Mouse (Mus musculus) stomach, embryonic 14.5 days (tissue): ENCODE results near the gene Pdpr. TPM values are rescaled to one million over a fixed set of nuclear protein-coding genes. Genes with fewer than 3 reads are reported as not detected.
"Not testable (repeated sequence)": the region's sequence is repeated elsewhere in the genome, so short reads cannot be mapped to it uniquely, and the experiment has no call there.

Experiments used
- ATAC-seq: fragments of 200-750 bp; cut with Nextera tagmentation; 2 replicates; pipeline ENCODE4 v1.8.0; 2017; ENCODE audit warnings: low read depth, moderate TSS enrichment; ENCODE audit not compliant: insufficient number of reproducible peaks, insufficient read depth, low FRiP score
- H3K27ac ChIP-seq: fragments of 300-500 bp; sonication (generic); 2 replicates; pipeline ENCODE4 v1.5.1; 2014; ENCODE audit warnings: mild to moderate bottlenecking, low read length, moderate library complexity, mixed read lengths
- H3K27me3 ChIP-seq: fragments of 300-500 bp; sonication (generic); 2 replicates; pipeline ENCODE4 v1.6.1; 2014; ENCODE audit warnings: low read length, control low read depth, mixed read lengths; ENCODE audit not compliant: control insufficient read depth, insufficient read depth
- H3K36me3 ChIP-seq: fragments of 300-500 bp; sonication (generic); 2 replicates; pipeline ENCODE4 v1.6.1; 2014; ENCODE audit warnings: mild to moderate bottlenecking, control low read depth, low read length, moderate library complexity, mixed read lengths; ENCODE audit not compliant: control insufficient read depth, insufficient read depth
- H3K4me1 ChIP-seq: fragments of 300-500 bp; sonication (generic); 2 replicates; pipeline ENCODE4 v1.6.1; 2014; ENCODE audit warnings: low read length, control low read depth, mixed read lengths; ENCODE audit not compliant: control insufficient read depth, insufficient read depth
- H3K4me2 ChIP-seq: fragments of 300-500 bp; sonication (generic); replicated peaks from 2 replicates; pipeline ENCODE4 v1.6.1; 2014; ENCODE audit warnings: low read depth, low read length, control low read depth
- H3K4me3 ChIP-seq: fragments of 300-500 bp; sonication (generic); 2 replicates; pipeline ENCODE4 v1.5.1; 2014; ENCODE audit warnings: low read depth, low read length, control low read depth
- H3K9ac ChIP-seq: fragments of 300-500 bp; sonication (generic); replicated peaks from 2 replicates; pipeline ENCODE4 v1.6.1; 2014; ENCODE audit warnings: low read depth, mild to moderate bottlenecking, control low read depth, low read length, moderate library complexity, mixed read lengths
- H3K9me3 ChIP-seq: fragments of 300-500 bp; sonication (generic); 2 replicates; pipeline ENCODE4 v1.6.1; 2016; ENCODE audit warnings: low read depth, low read length, control low read depth; ENCODE audit not compliant: control insufficient read depth
- WGBS: fragments of 180-500 bp; shearing (Covaris S2); extraction: QIAGEN DNeasy Blood & Tissue Kit; methylation state at CpG from one replicate; pipeline ENCODE4 v1.1.7; 2014; 5-methylcytosine and 5-hydroxymethylcytosine counted together
- polyA plus RNA-seq: library from polyadenylated mRNA; unstranded; fragments of >200 nt; fragmentation: Nextera tagmentation; extraction: Ambion mirVana; gene quantifications from 2 replicates; pipeline ENCODE4 v1.2.1, GENCODE M21; 2014

Gene Pdpr
- polyA plus RNA-seq, 1 experiment from 2014 or later, result 8.6 TPM

DNA sequence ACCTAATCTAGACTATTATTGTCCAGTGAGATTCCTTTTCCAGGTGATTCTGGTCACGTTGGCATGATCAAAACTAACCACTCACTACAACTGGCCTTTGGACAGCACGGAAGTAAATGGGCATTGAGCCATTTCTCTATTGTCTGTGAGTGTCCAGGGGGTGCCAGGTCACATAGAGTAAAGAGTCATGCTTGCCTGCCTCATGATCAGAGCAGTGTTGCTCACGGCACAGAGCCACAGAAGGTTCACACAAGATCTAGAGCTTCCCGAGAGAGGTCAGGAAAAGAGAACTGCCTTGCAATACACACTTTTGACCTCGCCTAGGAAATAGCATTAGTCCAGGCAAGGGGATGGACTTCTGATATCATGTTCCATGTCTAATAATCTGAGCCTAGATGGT, 15.0 kb upstream of the Pdpr start:
- no peak overlapping the region for H3K4me2 ChIP-seq
- H3K27me3 ChIP-seq, result no peaks in the 10 kb centered on the region
- ATAC-seq, result no peak
- H3K9me3 ChIP-seq, result no peaks in the 10 kb centered on the region
- no peak overlapping the region for H3K9ac ChIP-seq
- no peak overlapping the region for H3K27ac ChIP-seq
- H3K36me3 ChIP-seq, result no peaks in the 10 kb centered on the region
- no peaks in the 10 kb centered on the region for H3K4me1 ChIP-seq
- 71% methylated on average over 5 of the region's 5 CpGs for WGBS
- H3K4me3 ChIP-seq, result no peak overlapping the region

DNA sequence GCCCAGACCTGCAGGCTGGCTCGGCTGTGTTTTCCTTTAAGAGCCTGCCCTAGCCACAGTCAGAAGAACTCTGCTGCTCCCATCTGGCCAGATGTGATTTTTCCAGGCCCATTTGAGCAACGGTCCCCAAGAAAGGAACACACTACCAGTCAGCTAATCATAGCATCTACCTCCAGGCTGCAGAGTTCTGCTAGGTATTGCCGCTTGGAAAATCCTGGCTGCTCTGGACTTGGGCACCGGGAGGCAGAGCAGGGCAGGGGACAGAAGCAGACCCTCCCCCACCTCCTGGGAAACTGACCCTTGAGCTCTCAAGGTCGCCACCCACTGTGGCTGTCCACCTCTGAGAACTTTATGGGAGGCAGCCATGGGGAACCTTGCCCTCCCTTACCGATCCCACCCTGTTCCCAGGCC, 14.6 kb upstream of the Pdpr start:
- Histone ChIP-seq H3K27ac (no peak overlapping the region), H3K9ac (no peak overlapping the region), H3K4me3 (no peak overlapping the region), H3K4me2 (no peak overlapping the region), H3K9me3 (no peaks in the 10 kb centered on the region), H3K36me3 (no peaks in the 10 kb centered on the region), H3K27me3 (no peaks in the 10 kb centered on the region), H3K4me1 (no peaks in the 10 kb centered on the region)
- 30% methylated on average over 6 of the region's 6 CpGs for WGBS
- no peak for ATAC-seq

DNA sequence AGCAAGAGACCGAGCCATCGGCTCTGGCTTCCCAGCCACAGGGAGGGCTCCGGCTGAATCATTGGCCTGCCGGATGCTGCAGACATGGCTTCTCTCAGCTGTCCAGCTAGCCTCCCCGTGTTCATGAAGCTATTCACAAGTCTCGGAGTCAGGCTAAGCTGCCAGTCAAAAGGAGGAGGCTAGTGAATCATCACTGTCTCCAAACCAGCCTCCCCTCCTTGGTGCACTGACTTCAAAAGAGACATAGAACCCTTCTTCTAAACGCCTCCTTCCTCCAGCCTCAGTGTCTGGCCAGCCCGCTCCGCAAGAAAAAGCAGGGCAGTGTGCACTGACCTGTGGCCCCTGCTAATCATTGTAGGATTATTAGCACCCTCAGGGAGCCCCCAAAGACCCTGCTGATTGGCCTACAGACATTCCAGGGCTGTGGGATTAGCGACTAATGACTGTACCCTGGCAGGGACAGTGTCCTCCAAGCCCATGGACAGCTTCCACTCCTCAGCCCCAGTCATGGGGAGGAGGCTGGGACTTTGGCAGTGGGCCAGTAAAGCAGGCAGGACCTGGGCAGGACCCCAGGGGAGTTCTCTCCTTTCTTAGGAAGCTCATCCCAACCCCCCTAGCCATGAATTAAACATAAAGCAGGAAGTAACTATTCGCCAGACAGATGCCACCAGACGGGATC, 12.7 kb upstream of the Pdpr start:
- Histone ChIP-seq H3K9me3 (no peaks in the 10 kb centered on the region), H3K4me3 (no peak overlapping the region), H3K27ac (no peak overlapping the region), H3K4me2 (no peak overlapping the region), H3K4me1 (no peaks in the 10 kb centered on the region), H3K27me3 (no peaks in the 10 kb centered on the region), H3K9ac (no peak overlapping the region), H3K36me3 (no peaks in the 10 kb centered on the region)
- WGBS, result 65% methylated on average over 12 of the region's 12 CpGs
- ATAC-seq, result peak; percentile 61; the same call in 1 of the 2 replicates

DNA sequence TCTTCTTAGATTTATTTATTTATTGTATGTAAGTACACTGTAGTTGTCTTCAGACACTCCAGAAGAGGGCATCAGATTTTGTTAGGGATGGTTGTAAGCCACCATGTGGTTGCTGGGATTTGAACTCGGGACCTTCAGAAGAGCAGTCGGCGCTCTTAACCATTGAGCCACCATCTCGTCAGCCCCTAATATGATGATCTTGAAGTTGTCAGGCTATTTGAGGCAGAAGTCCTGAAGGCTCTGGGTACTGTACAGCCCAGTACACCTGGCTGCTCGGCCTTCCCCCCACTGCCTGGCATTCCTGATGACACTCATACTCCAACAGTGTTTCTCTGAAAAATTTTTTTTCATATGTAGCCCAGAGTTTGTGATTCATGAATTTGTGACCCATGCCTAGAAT, 10.5 kb upstream of the Pdpr start:
- 88% methylated on average over 5 of the region's 5 CpGs for WGBS
- H3K4me2 ChIP-seq, ATAC-seq: not testable (repeated sequence)

DNA sequence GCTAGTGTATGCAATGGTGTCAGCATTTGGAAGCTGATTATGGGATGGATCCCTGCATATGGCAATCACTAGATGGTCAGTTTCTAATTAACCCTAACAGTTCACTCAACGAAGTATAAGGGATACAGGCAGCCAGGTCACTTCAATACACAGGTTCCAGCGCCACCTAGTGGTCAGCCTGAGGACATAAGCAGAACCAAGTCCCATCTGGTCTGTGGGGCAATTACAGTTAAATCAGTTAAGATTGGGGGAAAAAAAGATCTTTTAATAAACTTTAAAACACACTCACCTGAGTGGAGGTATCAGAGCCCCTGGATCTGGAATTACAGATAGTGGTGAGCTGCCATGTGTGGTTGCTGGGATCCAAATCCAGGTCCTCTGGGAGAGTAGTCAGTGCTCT, 4.3 kb upstream of the Pdpr start:
- Histone ChIP-seq H3K27ac (no peak overlapping the region), H3K4me3 (no peak overlapping the region), H3K9me3 (no peaks in the 10 kb centered on the region), H3K4me2 (no peak overlapping the region), H3K27me3 (no peaks in the 10 kb centered on the region), H3K36me3 (no peaks in the 10 kb centered on the region), H3K4me1 (no peaks in the 10 kb centered on the region), H3K9ac (no peak overlapping the region)
- ATAC-seq, result no peak
- 0% methylated on average over 2 of the region's 2 CpGs for WGBS

More for the DNA sequence above, 10.5 kb upstream of the Pdpr start:
- not testable (repeated sequence) for H3K4me3 ChIP-seq, H3K27me3 ChIP-seq, H3K27ac ChIP-seq, H3K9me3 ChIP-seq, H3K4me1 ChIP-seq, H3K36me3 ChIP-seq, H3K9ac ChIP-seq

DNA sequence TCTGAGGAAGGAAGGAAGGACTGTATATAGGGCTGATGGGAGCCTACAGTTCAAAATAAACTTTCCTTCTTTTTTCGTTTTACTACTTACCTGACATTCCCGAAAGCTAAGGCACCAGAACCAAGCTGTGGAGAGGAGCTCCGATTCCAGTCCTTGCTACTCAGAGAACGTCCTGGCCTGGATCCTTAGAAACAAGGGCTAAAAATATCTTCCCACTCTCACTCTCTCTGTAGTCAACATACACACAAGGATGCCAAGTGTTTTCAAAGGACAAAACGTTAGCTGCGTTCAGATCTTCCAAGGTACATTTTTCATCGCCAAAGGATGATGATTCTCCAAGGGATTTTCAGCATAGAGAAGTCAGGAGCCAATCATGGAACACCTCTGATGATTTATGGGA, 2.7 kb upstream of the Pdpr start:
- Histone ChIP-seq H3K9ac (no peak overlapping the region), H3K4me3 (no peak overlapping the region), H3K9me3 (no peaks in the 10 kb centered on the region), H3K36me3 (no peaks in the 10 kb centered on the region), H3K27me3 (no peaks in the 10 kb centered on the region), H3K27ac (no peak overlapping the region), H3K4me2 (no peak overlapping the region), H3K4me1 (0 out of 2 replicates have a peak, but pooled peaks cover 5% of the 10 kb centered on the region)
- WGBS, result 81% methylated on average over 7 of the region's 7 CpGs
- no peak for ATAC-seq

DNA sequence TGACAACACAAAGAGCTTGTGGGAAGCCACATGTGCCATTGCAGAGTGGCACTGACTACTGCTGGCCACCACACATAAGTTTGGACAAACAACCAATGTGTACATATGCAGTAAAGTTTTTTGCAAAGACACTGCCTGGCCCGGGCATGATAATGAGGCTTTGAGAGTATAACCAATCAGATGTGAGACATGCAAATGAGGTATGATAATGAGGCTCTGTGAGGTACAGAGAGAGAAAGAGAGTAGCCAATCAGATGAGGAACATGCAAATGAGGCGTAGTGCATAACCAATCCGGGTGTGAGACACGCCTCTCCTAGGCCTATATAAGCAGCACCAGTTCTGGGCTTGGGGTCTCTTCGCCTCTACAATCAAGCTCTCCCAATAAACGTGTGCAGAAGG, 2.1 kb upstream of the Pdpr start, which contains the start of gene Clec18a:
Gene Clec18a (minus strand): TSS at position 101 of the 400 bp plus-strand sequence.
- not testable (repeated sequence) for H3K4me2 ChIP-seq, H3K4me1 ChIP-seq, H3K27ac ChIP-seq, H3K27me3 ChIP-seq, ATAC-seq, H3K4me3 ChIP-seq, H3K36me3 ChIP-seq, H3K9me3 ChIP-seq, H3K9ac ChIP-seq
- WGBS, result 88% methylated on average over 5 of the region's 6 CpGs

DNA sequence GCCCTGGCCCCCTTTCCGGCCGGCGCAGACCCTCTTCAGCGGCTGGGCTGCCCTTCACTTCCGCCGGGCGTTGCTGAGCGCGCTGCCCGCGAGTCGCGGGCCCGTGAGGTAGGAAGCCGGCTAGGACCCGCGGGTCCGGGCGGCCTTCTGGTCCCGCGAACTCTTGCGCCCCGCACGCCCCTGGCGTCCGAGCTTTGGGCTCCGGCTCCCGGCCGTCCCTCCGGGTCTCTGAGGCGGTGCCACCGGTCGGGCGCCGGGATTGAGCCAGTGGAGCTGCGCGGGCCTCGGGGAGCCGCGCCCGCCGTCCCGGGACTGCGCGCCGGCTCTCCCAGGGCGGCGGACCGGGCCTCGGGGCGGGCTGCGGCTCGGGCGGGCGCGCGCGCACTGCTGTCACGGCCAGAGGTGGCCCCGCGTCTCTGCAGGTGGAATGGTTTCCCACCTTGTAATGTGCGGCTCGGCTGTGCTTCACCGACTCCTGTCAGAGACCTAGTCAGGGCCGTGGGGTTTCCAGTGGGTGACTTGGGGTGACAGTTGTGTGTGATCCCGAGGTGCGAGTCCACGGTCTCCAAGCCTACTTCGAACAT, 381 bp downstream of the Pdpr start:
- peak overlapping the region; percentile 57 for H3K4me3 ChIP-seq
- not testable (repeated sequence) for H3K27ac ChIP-seq

More for the DNA sequence above, 381 bp downstream of the Pdpr start:
- ATAC-seq, result peak; percentile 59; the same call in 1 of the 2 replicates
- not testable (repeated sequence) for H3K4me1 ChIP-seq, H3K27me3 ChIP-seq, H3K9me3 ChIP-seq, H3K36me3 ChIP-seq
- WGBS, result under 1% methylated on average over 56 of the region's 69 CpGs
- peak overlapping the region; percentile 63 for H3K4me2 ChIP-seq
- peak overlapping the region; percentile 58; the same call in 1 of the 2 replicates for H3K9ac ChIP-seq
